In the genomic region with DNA sequence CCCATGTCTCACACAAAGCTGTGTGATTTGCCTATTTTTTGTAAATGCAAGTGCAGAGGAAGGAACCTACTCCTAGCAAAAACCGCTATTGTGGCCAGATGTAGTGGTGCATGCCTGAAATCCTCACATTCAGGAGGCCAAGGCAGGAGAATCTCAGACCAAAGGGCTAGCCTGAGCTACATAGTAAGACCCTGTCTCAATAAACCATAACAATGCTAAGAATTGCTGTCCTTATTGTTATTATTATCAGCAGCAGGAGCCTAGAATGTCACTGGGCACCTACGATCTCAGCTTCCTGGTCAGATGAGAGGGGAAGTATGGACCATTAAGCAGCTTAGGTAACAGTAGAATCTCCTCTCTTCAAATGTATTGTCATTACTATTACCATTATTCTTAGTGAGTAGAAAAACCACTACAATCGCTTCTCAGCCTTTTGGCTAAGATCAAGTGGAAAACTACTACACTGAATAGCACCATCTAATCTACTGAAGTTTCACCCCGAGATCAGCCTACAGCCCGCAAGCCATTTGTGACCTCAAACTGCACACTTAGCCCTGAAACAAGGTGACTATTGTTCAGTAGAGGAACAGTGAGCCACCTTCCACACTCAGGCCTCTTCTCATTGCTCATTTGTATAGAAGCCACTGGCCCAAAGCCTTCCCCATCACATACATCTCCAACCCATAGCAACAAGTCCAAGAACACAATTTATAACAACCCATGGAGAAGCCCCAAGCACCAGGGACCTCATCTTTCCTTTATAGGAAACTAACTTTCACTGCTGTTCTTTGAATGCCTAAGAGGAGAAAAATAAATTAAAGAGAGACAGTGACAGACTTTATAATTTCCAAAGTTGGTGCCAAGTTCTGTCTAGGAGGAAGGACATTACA, we compare ENCODE assay signal across 8 mouse cellular contexts.
DNase-seq lines count a peak whose midpoint lies in the region; ATAC-seq lines count a peak whose summit lies in the region.

No protein-coding gene starts in this region.

- peak; percentile 8 for DNase-seq in adrenal gland, adult 2 months
- DNase-seq in adrenal gland, postnatal 14 days: no peak
- no peak for DNase-seq in cerebellum, postnatal 10 days
- no peak for DNase-seq in spleen, postnatal 4 days (ENCODE audit: low spot score in 2 of 2)

- peak overlapping the region; percentile 67 for H3K4me2 ChIP-seq in limb, embryonic 12.5 days
- H3K4me2 ChIP-seq in stomach, embryonic 15.5 days: peak overlapping the region; percentile 53

- H3K27me3 ChIP-seq in megakaryocyte, embryonic 14.5 days (replicated peaks): peaks cover 24% of the 10 kb centered on the region
- no peaks in the 10 kb centered on the region for H3K27me3 ChIP-seq in limb, embryonic 12.5 days
- no peaks in the 10 kb centered on the region for H3K27me3 ChIP-seq in stomach, embryonic 15.5 days (replicated peaks)

- 84% methylated on average over 5 of the region's 5 CpGs for WGBS in limb, embryonic 12.5 days
- 78% methylated on average over 5 of the region's 5 CpGs for WGBS in stomach, embryonic 15.5 days

- no peaks in the 10 kb centered on the region for H3K36me3 ChIP-seq in megakaryocyte, embryonic 14.5 days (replicated peaks; ENCODE audit: low read length)
- no peaks in the 10 kb centered on the region for H3K36me3 ChIP-seq in limb, embryonic 12.5 days
- no peaks in the 10 kb centered on the region for H3K36me3 ChIP-seq in stomach, embryonic 15.5 days

- no peaks in the 10 kb centered on the region for H3K9me3 ChIP-seq in megakaryocyte, embryonic 14.5 days
- H3K9me3 ChIP-seq in limb, embryonic 12.5 days: no peaks in the 10 kb centered on the region
- no peaks in the 10 kb centered on the region for H3K9me3 ChIP-seq in stomach, embryonic 15.5 days

- H3K27ac ChIP-seq in limb, embryonic 12.5 days: no peak overlapping the region
- H3K27ac ChIP-seq in stomach, embryonic 15.5 days: peak overlapping the region; percentile 87

- peak overlapping the region; percentile 8 for H3K4me3 ChIP-seq in megakaryocyte, embryonic 14.5 days (replicated peaks)
- 0 out of 2 replicates have a peak overlapping the region, but pooled peaks have one; percentile 37 for H3K4me3 ChIP-seq in limb, embryonic 12.5 days (replicated peaks)
- H3K4me3 ChIP-seq in stomach, embryonic 15.5 days (replicated peaks): no peak overlapping the region

- H3K4me1 ChIP-seq in megakaryocyte, embryonic 14.5 days: peaks cover 26% of the 10 kb centered on the region
- peaks cover 14% of the 10 kb centered on the region for H3K4me1 ChIP-seq in limb, embryonic 12.5 days (replicated peaks)
- H3K4me1 ChIP-seq in stomach, embryonic 15.5 days: peaks cover 23% of the 10 kb centered on the region; the same call in 1 of the 2 replicates

- no peak overlapping the region for H3K9ac ChIP-seq in limb, embryonic 12.5 days (replicated peaks)
- H3K9ac ChIP-seq in stomach, embryonic 15.5 days: no peak overlapping the region

- ATAC-seq in megakaryocyte, adult 5-6 weeks (ENCODE audit: poor library complexity, severe bottlenecking): no peak
- no peak for ATAC-seq in limb, embryonic 12.5 days (ENCODE audit: insufficient number of reproducible peaks, insufficient read depth, low FRiP score, low TSS enrichment, low read depth)
- ATAC-seq in stomach, embryonic 15.5 days (ENCODE audit: insufficient read depth, low FRiP score, low read depth): 0 out of 2 replicates have a peak, but pooled peaks have one; percentile 36
